Mouse (Mus musculus) lung, embryonic 16.5 days (tissue): Measurements from ENCODE around the gene Gm20518. TPM values are rescaled to one million over a fixed set of nuclear protein-coding genes. Genes with fewer than 3 reads are reported as not detected.

Experiments used
- ATAC-seq: fragments of 200-750 bp; cut with Nextera tagmentation; 2 replicates; pipeline ENCODE4 v1.8.0; 2017; ENCODE audit warnings: low read depth, mild to moderate bottlenecking, moderate library complexity
- H3K27ac ChIP-seq: fragments of 300-500 bp; sonication (generic); 2 replicates; pipeline ENCODE4 v1.5.1; 2014; ENCODE audit warnings: mild to moderate bottlenecking, control low read depth, low read length
- H3K27me3 ChIP-seq: fragments of 300-500 bp; sonication (generic); 2 replicates; pipeline ENCODE4 v1.6.1; 2014; ENCODE audit warnings: low read depth, low read length, mixed read lengths; ENCODE audit not compliant: control insufficient read depth, insufficient read depth
- H3K36me3 ChIP-seq: fragments of 300-500 bp; sonication (generic); 2 replicates; pipeline ENCODE4 v1.6.1; 2014; ENCODE audit warnings: low read length; ENCODE audit not compliant: control insufficient read depth, insufficient read depth
- H3K4me1 ChIP-seq: fragments of 300-500 bp; sonication (generic); replicated peaks from 2 replicates; pipeline ENCODE4 v1.6.1; 2014; ENCODE audit warnings: low read length, mixed read lengths; ENCODE audit not compliant: control insufficient read depth, insufficient read depth
- H3K4me2 ChIP-seq: fragments of 300-500 bp; sonication (generic); 2 replicates; pipeline ENCODE4 v1.6.1; 2014; ENCODE audit warnings: low read depth, low read length, control low read depth
- H3K4me3 ChIP-seq: fragments of 300-500 bp; sonication (generic); 2 replicates; pipeline ENCODE4 v1.5.1; 2014; ENCODE audit warnings: mild to moderate bottlenecking, low read length, control low read depth
- H3K9ac ChIP-seq: fragments of 300-500 bp; sonication (generic); 2 replicates; pipeline ENCODE4 v1.6.1; 2014; ENCODE audit warnings: low read length, control low read depth
- H3K9me3 ChIP-seq: fragments of 300-500 bp; sonication (generic); 2 replicates; pipeline ENCODE4 v1.6.1; 2016; ENCODE audit warnings: low read length; ENCODE audit not compliant: control insufficient read depth
- WGBS: fragments of 180-500 bp; shearing (Covaris S2); extraction: QIAGEN DNeasy Blood & Tissue Kit; methylation state at CpG from one replicate; pipeline ENCODE4 v1.1.7; 2014; 5-methylcytosine and 5-hydroxymethylcytosine counted together
- polyA plus RNA-seq: library from polyadenylated mRNA; unstranded; fragments of >200 nt; fragmentation: Nextera tagmentation; extraction: Ambion mirVana; gene quantifications from 2 replicates; pipeline ENCODE4 v1.2.1, GENCODE M21; 2015

Gm20518 gene
- polyA plus RNA-seq, 1 experiment from 2014 or later: 0.33 TPM

DNA sequence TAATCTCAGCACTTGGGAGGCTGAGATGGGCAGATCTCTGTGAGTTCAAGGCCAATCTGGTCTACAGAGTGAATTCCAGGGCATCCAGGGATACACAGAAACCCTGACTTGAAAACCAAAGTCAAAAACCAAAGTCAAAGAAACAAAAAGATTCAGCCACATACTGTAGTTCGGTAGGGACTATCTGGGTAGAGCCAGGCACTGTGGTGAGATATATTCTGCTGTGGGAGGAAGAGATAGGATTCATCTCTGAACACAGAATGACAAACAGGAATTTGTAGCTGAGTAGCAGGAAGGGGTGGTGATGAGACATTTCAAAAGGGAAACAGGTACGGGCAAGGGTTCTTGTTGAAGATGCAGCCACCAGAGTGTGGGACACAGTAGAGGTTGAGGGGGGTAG is 63.2 kb downstream of the Gm20518 start:
- Histone ChIP-seq H3K4me3 (no peak overlapping the region), H3K9ac (no peak overlapping the region), H3K4me1 (no peaks in the 10 kb centered on the region; the same call in 1 of the 2 replicates), H3K9me3 (no peaks in the 10 kb centered on the region), H3K27ac (no peak overlapping the region), H3K4me2 (no peak overlapping the region), H3K27me3 (peaks cover 29% of the 10 kb centered on the region), H3K36me3 (no peaks in the 10 kb centered on the region)
- no peak for ATAC-seq
- 89% methylated on average over 2 of the region's 2 CpGs for WGBS

DNA sequence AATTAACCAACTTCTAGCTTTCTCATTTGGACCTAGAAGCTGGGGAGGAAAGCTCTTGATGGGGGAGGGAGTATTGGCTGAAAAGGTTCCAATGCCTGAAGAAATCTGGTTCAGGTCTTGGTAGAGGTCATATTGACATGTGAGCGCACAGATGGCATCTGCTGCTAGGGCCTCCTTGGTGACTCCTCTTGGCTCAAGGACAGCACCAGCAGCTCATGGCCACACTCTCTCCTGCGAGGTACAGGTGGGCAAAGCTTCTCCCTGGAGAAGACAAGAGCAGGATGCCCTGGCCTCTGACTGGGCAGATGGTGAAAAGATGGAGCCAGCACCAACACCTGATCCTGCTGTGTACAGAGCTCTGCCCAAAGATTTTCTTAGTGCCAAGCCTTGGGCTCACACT is 65.0 kb downstream of the Gm20518 start:
- Histone ChIP-seq H3K9me3 (no peaks in the 10 kb centered on the region), H3K4me3 (no peak overlapping the region), H3K4me2 (no peak overlapping the region), H3K36me3 (no peaks in the 10 kb centered on the region), H3K27me3 (peaks cover 12% of the 10 kb centered on the region), H3K9ac (no peak overlapping the region), H3K27ac (no peak overlapping the region), H3K4me1 (no peaks in the 10 kb centered on the region)
- 92% methylated on average over 2 of the region's 2 CpGs for WGBS
- no peak for ATAC-seq

DNA sequence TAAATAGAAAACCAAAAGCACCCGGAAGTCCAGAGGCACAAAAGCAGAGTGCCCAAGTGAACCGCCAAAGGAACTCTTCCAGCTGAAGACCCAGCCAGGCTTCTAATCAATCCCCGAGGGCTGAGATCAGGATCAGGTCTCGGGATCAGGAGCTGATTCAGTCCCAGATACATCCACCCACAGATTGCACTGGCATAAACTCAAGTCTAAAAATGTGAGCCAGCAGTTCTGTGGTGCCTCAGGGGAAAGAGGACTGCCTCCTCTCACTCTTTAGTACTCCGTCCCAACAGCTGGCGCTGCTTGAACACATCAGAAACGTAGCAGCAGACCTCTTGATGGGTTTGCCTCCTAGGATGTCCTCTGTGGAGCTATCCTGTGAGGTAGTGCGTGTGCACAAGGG is 74.9 kb downstream of the Gm20518 start:
- H3K9me3 ChIP-seq: no peaks in the 10 kb centered on the region
- H3K4me3 ChIP-seq: no peak overlapping the region
- H3K9ac ChIP-seq: no peak overlapping the region
- ATAC-seq: no peak
- H3K27me3 ChIP-seq: no peaks in the 10 kb centered on the region
- no peak overlapping the region for H3K27ac ChIP-seq
- whole genome bisulfite sequencing: 86% methylated on average over 8 of the region's 8 CpGs
- H3K4me1 ChIP-seq: no peaks in the 10 kb centered on the region; the same call in 1 of the 2 replicates
- H3K4me2 ChIP-seq: no peak overlapping the region
- no peaks in the 10 kb centered on the region for H3K36me3 ChIP-seq

DNA sequence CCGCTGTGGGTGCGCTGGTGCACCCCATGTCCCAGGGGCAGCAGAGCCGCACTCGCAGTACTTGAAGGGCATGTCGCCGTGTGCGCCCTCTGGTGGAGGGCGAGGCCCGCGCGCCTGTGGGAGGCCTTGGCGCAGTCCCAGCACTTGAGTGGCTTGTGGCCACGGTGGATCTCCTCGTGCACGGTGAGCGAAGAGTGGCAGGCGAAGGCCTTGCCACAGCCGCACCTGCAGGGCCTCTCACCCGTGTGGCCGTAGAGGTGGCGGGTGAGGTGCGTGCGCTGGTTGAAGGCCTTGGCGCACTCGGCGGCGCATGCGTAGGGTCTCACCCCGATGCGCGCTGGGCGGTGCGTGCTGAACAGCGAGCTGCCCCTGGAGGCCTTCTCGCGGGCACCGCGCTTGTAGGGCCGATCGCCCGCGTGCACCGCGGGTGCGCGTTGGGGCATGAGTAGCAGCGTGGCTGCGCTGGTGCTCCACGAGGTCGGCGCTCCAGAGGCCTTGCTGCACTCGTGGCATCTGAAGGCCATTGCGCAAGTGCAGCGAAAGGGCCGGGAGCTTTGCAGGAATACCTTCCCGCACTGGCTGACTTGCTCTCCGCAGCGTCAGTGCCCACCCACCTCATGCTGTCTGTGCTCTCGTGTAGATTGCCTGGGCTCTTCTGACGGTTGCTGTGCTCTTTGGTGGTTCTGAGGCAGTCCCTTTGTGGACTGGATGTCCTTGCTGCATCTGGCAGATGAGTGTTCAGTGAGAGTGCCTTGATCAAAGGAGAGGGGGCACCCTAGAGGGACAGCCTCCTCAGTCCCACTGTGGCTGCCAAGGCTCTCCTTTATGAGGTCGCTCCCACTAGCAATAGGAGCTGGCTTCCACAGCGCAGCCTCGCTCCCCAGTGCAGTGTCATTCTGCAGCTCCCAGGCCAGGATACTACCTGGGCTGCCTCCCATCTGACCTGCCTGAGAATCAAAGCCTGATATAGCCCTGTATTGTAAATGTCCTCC is 75.8 kb downstream of the Gm20518 start:
- peak; percentile 83 for ATAC-seq
- Histone ChIP-seq H3K4me2 (peak overlapping the region; percentile 94), H3K27ac (no peak overlapping the region), H3K9ac (peak overlapping the region; percentile 66), H3K9me3 (no peaks in the 10 kb centered on the region), H3K36me3 (no peaks in the 10 kb centered on the region), H3K27me3 (no peaks in the 10 kb centered on the region), H3K4me1 (peaks cover under 1% of the 10 kb centered on the region; the same call in 1 of the 2 replicates), H3K4me3 (peak overlapping the region; percentile 54)
- 3% methylated on average over 63 of the region's 63 CpGs for WGBS

DNA sequence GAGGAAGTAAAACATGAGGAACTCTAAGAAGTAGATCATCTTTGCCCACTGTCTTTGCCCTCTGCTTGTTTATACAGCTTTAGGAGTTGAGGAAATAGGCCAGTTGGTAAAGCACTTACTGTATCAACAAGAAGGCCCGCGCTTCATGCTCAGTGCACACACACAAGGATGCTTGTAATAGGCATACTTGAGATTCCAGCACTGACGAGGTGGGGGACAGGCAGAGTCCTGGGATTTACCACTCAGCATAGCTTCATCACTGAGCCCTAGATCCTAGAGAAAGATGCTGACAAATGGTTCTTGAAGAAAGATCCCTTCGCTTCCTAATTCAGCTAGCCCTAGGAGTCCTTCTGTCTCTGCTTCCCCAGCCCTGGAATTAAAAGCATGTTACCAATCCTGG is 78.3 kb downstream of the Gm20518 start:
- Histone ChIP-seq H3K4me1 (peaks cover 24% of the 10 kb centered on the region), H3K27me3 (no peaks in the 10 kb centered on the region), H3K4me3 (no peak overlapping the region), H3K9me3 (no peaks in the 10 kb centered on the region), H3K27ac (no peak overlapping the region), H3K9ac (no peak overlapping the region), H3K4me2 (no peak overlapping the region), H3K36me3 (no peaks in the 10 kb centered on the region)
- WGBS: 33% methylated on average over 4 of the region's 4 CpGs
- no peak for ATAC-seq

DNA sequence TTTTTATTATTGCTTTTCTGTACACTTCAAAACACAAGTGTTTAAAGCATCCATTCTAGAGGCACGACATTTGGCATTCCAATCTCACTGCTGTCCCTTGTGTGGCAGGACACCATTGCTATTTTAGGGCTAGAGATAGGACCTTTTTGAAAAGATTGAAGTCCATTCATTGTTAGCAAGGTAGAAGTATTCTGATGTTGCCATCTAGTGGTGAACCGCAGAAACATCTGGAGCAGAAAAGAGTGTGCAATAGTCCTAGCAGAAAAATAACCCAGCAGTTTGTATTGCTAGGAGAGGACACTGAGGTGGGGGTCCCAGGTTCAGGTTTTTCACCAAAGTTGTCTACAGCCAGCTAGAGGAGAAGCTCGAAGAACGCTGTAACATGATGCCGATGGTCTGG is 79.4 kb downstream of the Gm20518 start:
- no peak for ATAC-seq
- H3K36me3 ChIP-seq: peaks cover 2% of the 10 kb centered on the region; the same call in 1 of the 2 replicates
- no peak overlapping the region for H3K4me2 ChIP-seq
- no peak overlapping the region for H3K4me3 ChIP-seq
- no peak overlapping the region for H3K27ac ChIP-seq
- H3K27me3 ChIP-seq: no peaks in the 10 kb centered on the region
- H3K9me3 ChIP-seq: no peaks in the 10 kb centered on the region
- 2% methylated on average over 5 of the region's 5 CpGs for WGBS
- H3K4me1 ChIP-seq: peaks cover 34% of the 10 kb centered on the region
- no peak overlapping the region for H3K9ac ChIP-seq

DNA sequence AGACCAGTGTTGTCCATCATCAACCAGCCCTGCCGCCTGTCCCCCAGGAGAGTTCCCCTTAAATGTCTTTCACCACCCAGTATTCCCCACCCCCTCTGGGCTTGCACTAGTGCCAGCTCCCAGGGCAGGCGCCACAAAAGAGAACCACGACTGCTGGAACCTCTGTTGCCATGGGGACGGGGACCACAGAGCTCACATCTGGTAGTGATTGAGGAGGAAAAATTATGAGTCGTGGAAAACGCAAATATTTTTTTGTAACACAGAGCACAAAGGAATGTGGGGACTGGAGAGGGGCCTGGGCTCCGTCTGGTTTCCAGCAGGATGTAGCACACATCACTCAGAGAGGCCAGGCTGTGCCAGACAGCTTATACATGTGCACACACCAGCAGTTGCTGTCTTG is 81.8 kb downstream of the Gm20518 start:
- Histone ChIP-seq H3K9me3 (no peaks in the 10 kb centered on the region), H3K36me3 (peaks cover 2% of the 10 kb centered on the region; the same call in 1 of the 2 replicates), H3K27me3 (peaks cover 19% of the 10 kb centered on the region), H3K9ac (no peak overlapping the region), H3K4me3 (no peak overlapping the region), H3K4me2 (no peak overlapping the region), H3K4me1 (peaks cover 53% of the 10 kb centered on the region), H3K27ac (peak overlapping the region; percentile 80)
- ATAC-seq: peak; percentile 74
- WGBS: 11% methylated on average over 7 of the region's 7 CpGs

DNA sequence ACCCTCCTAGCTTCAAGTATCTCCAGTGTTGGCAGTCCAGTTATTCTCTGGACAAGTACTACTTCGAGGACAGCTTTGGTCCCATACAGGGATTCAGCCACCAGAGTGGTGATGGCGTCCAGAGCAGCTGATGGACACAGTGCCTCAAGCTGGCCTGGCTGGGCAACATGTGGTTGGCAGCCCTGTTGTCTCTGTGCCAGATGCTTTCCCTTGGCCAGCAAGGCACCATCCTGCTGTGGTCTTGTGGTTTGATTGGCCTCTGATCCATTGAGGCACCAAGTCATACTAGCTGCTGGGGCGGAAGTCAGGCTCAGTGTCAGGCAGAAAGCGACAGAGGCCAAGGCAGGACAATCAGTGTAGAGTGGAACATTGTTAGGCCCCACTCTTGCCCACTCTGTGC is 82.3 kb downstream of the Gm20518 start:
- Histone ChIP-seq H3K27me3 (peaks cover 22% of the 10 kb centered on the region), H3K4me3 (no peak overlapping the region), H3K27ac (peak overlapping the region; percentile 60), H3K36me3 (peaks cover 2% of the 10 kb centered on the region; the same call in 1 of the 2 replicates), H3K4me2 (no peak overlapping the region), H3K9ac (no peak overlapping the region), H3K9me3 (no peaks in the 10 kb centered on the region), H3K4me1 (peaks cover 59% of the 10 kb centered on the region)
- ATAC-seq: no peak
- WGBS: 64% methylated on average over 4 of the region's 4 CpGs

DNA sequence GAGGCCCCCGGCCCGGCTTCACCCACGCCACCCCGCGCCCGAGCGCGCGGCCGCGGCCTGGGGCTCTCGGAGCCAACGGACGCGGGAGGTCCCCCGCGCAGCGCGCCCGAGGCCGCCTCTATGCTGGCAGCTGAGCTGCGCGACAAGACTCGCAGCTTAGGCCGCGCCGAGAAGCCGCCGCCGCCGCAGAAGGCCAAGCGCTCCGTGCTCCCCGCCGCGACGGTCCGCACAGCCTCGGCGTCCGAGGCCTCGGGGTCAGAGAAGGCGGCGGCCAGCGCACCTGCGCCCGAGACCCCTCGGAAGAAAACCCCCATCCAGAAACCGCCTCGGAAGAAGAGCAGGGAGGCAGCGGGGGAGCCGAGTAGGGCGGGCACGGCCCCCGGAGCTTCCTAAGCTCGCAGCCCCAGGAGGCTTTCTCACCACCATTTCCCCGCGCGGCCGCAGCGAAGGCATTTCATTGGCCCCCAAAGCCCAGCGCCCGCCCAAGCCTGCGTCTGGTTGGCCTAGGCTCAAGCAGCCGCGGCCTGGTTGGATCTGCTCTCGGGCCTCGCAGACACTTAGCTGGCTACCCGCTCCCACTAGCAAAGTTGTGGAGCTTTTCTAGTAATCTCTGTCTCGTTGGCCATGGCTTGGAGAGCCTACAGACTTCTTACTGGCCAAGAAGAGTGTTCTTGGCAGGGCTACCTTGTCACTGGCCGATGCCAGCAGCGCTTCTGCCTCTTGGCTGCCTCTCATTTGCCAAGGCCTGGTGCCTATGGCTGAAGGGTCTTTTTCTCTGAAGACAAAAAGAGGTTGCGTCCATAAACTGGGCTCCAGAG is 84.1 kb downstream of the Gm20518 start:
- H3K27me3 ChIP-seq: peaks cover 38% of the 10 kb centered on the region
- ATAC-seq: peak; percentile 59
- peak overlapping the region; percentile 53 for H3K4me3 ChIP-seq
- no peaks in the 10 kb centered on the region for H3K9me3 ChIP-seq
- H3K4me1 ChIP-seq: peaks cover 75% of the 10 kb centered on the region
- peak overlapping the region; percentile 89 for H3K4me2 ChIP-seq
- WGBS: 9% methylated on average over 56 of the region's 73 CpGs
- peak overlapping the region; percentile 73 for H3K9ac ChIP-seq
- peak overlapping the region; percentile 74 for H3K27ac ChIP-seq
- peaks cover 2% of the 10 kb centered on the region; the same call in 1 of the 2 replicates for H3K36me3 ChIP-seq
